Mouse (Mus musculus) frontal cortex, adult 2 months (tissue): ENCODE measurements around the gene Coq8b. TPM values are rescaled to one million over a fixed set of nuclear protein-coding genes. Genes with fewer than 3 reads are reported as not detected.
"Not testable (repeated sequence)": the region's sequence is repeated elsewhere in the genome, so short reads cannot be mapped to it uniquely, and the experiment has no call there.

Experiments used
- DNase-seq, 2 experiments: peaks; one replicate each; pipeline ENCODE4 v3.0.0; 2022; ENCODE audit warnings: low spot score in 1 of 2; ENCODE audit errors: extremely low spot score in 1 of 2
- polyA plus RNA-seq: library from polyadenylated mRNA; depleted of rRNA; stranded (reverse); fragments of >200 nt; gene quantifications from 2 replicates; pipeline ENCODE4 v1.2.3, GENCODE M21; 2012

The Coq8b gene
- polyA plus RNA-seq, 1 experiment, result 39.1 TPM

DNA sequence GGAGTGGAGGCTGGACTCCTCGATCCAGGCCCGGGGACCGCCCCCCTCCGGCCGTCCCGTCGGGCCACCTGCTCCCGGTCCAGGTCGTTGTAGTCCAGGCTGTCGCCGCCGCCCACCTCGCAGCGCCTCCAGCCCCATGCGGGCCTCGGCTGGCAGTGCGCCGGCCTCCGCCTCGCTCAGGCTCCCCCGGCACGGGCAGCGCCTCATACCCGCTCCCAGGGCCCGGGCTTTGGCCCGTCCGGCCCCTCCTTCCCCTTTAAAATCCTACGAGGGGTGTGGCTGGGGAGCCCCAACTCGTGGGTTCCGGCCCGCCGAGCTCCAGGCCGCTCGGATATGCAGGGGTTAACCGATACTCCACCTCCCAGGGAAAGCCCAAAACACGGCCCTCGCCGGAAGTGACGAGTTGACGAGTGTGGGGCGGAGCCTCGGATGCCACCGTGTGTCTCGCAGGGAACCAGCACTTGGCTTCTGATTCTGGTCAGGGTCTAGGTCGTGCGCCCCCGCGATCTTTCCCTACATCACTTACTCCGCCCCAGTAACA is 4.5 kb upstream of the Coq8b start, which contains the start of gene Itpkc:
Gene Itpkc, minus strand, starts transcription at position 381 of the 541 bp plus-strand sequence.
- DNase-seq, result peak; percentile 86 to 92

GRCm38 (mm10) chr7:27228865-27229264 is 4.0 kb upstream of the Coq8b start:
- DNase-seq, result no peak

DNA sequence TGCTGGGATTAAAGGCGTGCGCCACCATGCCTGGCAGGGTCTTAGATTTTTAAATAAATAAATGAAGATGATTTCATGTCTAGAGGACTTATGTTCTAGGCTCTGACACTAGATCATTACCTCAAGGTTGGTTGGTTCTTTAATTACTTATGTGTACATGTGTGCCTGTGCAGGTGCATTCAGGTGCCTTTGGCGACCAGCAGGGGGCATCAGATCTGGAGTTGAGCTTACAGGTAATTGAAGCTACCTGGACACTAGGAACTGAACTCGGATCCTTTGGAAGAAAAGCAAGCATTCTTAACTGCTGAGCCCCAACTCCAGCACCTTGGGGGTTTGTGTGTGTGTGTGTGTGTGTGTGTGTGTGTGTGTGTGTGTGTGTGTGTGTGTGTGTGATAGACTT is 2.0 kb upstream of the Coq8b start:
- DNase-seq, result no peak

- peak; percentile 83 to 84 for DNase-seq
Measured at GRCm38 (mm10) chr7:27231693-27232331, 1.0 kb upstream of the Coq8b start.

DNA sequence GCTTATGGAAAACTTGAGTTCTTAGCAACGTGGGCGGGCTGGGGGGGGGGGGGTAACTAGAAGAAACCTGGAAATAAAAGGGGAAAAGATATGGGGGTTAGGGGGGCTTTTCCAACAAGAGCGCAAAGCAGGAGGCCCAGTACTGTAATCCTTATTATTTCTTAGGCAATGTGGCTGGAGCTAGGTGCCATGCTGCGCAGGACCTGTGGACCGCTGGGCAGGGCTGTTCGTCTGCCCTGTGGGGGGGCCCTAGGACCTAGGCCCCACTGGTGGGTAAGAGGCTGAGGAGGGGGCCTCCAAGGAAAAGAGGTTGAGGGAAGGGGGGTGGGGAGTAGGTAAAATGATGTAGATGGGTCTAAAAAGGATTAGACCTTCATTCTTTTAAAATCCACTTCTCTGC is 477 bp downstream of the Coq8b start:
- DNase-seq, result no peak

GRCm38 (mm10) chr7:27235726-27236125 is 2.9 kb downstream of the Coq8b start:
- no peak for DNase-seq

- DNase-seq, result no peak
Measured at GRCm38 (mm10) chr7:27237527-27237926, 4.7 kb downstream of the Coq8b start.

DNA sequence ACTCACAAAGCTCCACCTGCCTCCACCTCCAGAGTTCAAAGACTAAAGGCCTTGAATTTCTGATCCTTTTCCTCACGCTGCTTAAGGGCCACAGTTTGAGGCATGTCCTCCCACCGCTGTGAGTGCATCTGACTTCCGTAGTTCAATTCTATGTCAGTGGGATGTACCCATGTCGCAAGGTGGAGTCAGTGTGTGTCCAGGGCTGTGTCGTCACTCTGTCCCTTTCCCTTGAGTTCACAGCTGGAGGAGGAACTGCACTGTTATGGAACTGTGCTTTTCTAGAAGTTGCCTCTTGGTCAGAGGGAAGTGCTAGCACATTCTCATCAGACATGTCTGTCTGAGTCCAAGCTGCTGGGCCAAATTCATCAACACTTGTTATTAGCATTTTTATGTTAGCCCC is 5.7 kb downstream of the Coq8b start:
- DNase-seq, result no peak

DNA sequence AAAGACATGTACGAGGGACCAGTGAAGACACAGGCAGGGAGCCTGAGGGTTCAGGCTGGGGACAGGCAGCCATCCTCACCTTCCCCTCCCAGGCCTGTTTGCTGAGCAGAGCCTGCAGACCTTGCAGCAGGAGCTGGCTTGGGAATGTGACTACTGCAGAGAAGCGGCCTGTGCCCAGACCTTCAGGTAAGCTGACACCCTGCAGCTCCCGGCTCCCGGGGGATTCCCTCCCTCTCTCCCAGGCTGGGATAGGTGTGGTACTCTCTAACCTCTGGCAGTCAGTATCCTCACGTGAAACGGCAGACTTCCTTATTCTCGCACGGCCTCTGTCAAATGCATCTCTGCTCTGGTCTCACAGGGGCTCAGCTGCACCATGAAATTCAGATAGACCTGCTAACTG is 10.4 kb downstream of the Coq8b start:
- DNase-seq, result no peak

DNA sequence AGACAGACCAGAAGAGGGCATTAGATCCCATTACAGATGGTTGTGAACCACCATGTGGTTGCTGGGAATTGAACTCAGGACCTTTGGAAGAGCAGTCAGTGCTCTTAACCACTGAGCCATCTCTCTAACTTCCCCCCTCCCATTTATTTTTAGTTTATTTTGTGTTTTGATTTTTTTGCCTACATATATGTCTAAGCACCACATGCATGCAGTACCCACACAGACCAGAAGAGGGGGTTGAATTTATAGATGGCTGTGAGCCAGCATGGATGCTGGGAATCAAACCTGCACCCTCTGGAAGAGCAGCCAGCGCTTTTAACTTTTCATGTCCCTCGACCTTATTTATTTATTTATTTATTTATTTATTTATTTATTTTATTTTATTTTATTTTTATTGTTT is 11.3 kb downstream of the Coq8b start:
- DNase-seq, result not testable (repeated sequence)

GRCm38 (mm10) chr7:27249146-27249545 is 16.3 kb downstream of the Coq8b start:
- DNase-seq, result peak in 1 of 2 experiments; percentile 57

GRCm38 (mm10) chr7:27249928-27250327 is 17.1 kb downstream of the Coq8b start:
- no peak for DNase-seq

DNA sequence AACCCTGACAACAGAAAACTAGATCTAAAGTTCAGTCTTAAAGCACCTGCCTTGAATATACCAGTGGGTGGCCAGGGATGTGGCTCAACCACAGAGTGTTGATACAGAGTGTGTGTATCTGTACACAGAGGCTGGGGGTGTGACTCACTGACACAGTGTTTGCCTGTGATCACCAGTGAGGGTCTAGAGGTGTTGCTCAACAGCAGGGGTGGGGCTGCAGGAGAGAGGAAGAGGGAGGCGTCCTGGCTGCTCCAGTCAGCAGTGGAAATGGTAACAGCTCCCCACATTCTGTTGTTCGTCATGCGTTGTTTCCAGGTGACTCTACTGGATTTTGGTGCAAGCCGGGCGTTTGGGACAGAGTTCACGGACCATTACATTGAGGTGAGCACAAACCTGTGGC is 19.1 kb downstream of the Coq8b start:
- DNase-seq, result no peak

DNA sequence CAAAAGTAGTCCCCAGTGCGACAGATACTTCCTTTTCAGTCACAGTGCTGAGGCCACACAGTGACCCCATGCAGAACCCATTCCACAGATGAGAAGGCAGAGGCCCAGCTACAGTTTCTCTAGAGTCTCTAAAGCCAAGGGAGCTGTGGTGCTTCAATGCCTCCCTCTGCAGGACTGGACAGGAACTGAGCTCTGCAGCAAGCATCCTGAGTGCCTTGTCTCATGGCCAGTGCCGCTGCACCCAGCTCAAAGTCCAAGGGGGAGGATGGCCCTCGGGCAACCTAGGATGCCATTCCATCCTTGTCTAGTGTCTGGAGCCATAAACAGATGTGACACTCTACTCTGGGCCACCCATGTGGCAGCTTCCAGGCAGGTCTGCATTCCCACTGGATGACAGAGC is 22.9 kb downstream of the Coq8b start:
- peak in 1 of 2 experiments; percentile 35 for DNase-seq

GRCm38 (mm10) chr7:27257046-27257851 is 24.4 kb downstream of the Coq8b start:
- peak; percentile 72 to 83 for DNase-seq

DNA sequence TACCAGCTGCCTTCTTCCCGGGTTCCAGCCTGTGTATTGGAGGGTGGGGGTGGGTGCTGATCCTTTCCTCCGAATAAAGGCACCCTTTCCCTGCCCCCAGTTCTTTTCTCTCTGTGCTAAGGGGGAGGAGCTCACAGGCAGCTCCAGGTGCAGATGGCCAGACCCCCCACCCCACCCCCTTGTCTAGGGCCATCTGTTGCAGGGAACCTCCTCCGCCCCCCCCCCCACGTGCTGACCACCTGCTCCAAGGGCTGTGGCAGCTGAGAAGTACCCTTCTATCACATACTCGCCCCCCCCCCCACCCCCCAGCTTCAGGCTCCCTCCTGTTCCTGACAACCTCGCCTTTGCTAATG is 25.0 kb downstream of the Coq8b start:
- no peak for DNase-seq

DNA sequence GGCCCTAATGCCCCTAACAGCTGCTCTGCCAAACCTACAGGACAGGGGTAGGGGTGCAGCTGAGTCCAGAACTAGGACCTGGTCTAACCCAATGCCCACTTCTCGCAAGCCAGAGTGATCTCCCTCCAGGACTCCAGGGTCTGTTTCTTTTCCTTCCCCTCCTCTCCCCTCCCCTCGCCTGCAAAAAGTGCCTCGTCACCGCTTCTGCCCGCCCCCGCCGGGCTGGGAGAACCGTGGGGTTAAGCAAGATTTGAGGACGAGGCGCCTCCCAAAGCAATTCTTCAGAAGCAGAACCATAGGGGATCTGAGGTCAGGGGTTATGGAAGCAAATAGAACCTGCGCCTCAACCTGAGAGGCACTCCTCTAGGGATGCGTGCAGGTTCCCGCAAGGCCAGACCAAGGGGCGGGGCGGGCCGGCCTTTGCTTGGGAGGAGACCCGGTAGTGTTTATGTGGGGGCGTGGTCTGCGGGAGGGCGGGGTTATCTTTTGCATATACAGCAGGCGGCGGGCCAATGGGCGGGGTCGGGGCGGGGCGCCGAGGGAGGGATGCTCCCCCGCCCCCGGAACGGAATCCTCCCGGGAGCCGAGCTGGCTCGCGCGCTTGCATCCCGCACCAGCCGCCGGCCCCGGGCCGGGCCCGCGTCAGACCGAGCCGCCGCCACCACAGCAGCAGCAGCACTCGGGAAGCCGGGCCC is 25.5 kb downstream of the Coq8b start, which contains the start of gene Numbl:
Gene Numbl, plus strand, starts transcription at position 229 of the 695 bp plus-strand sequence.
- DNase-seq, result peak; percentile 85 to 91

GRCm38 (mm10) chr7:27259271-27259721 is 26.5 kb downstream of the Coq8b start:
- peak in 1 of 2 experiments; percentile 22 for DNase-seq

DNA sequence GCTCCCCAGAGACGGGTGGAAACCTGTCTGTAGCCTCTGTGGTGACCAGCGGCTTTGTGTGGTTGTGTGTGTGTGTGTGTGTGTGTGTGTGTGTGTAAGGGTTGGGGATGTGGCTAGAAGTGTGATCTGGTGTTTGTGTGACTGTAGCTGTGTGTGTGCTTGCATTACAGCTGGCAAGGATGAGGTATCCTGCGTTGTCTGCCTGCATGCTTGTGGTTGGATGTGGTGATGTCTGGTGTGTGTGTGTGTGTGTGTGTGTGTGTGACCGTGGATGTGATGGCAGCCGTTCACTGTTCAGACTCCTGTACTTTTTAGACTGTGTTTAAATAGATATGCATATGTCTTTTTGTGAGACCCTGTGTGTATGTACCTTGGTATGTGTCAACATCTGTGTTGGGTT is 26.9 kb downstream of the Coq8b start:
- DNase-seq, result peak in 1 of 2 experiments; percentile 33

DNA sequence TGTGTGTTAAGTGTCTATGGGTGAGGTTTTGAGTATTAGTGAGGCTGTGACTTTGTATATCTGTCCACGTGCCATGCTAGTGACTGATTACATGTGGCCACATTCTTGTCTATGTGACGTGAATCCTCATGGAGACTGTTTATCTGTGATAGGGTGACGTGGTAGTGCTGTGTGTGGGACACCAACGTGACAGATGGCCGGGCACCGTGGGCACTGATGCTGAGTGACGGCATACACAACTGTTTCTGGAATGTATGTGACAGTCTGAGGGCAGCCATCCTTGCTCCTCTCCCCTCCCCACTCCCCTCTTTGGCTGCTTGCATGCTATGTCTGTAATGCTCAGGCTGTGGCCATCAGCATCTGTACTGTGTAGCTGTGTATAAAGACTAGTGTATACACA is 28.0 kb downstream of the Coq8b start:
- peak in 1 of 2 experiments; percentile 68 for DNase-seq

DNA sequence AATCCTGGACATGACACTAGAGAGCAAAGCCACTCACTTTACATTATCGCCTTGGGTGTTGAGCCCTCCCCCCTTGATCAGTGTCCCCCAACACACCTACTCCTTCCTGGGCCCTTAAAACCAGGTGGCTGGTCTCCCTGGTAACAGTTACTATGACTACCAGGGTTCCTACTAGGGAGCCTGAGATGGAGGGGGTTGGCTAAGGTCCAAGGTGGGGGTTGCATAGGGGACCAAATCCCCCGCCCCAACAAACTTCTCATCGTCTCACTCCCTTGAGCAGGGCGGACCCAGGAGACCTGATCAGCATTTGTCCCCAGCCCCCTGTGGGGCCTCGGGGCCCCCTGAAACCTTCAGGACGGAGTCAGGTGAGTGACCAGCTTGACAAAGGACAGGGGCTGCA is 29.1 kb downstream of the Coq8b start:
- peak in 1 of 2 experiments; percentile 50 for DNase-seq
